20 mouse cellular contexts compared by ENCODE assay signal in genomic region chr5:93051041-93051440, GRCm38 (mm10). TPM values are rescaled to one million over a fixed set of nuclear protein-coding genes. Genes with fewer than 3 reads are reported as not detected.
DNase-seq lines count a peak whose midpoint lies in the region; ATAC-seq and TF ChIP-seq lines count a peak whose summit lies in the region.
"Had no signal": no experiment of that assay in that cellular context is flagged by ENCODE, and none has a peak within 500 bp of the region (broad histone marks: within the 10 kb centered on the region; RNA-seq: fewer than 3 reads in every experiment).

No protein-coding gene starts in this region.

- no peak for ATAC-seq in neural tube, embryonic 15.5 days (ENCODE audit: low FRiP score)

- H3K27me3 ChIP-seq in kidney, adult 2 months (replicated peaks; ENCODE audit: control insufficient read depth, insufficient read depth, low read length) = no peaks in the 10 kb centered on the region
- H3K27me3 ChIP-seq in neural tube, embryonic 15.5 days (replicated peaks) = peaks cover 26% of the 10 kb centered on the region

- no peak overlapping the region for H3K27ac ChIP-seq in kidney, adult 2 months (ENCODE audit: insufficient read depth, low read depth, low read length)
- H3K27ac ChIP-seq in neural tube, embryonic 15.5 days (replicated peaks) = no peak overlapping the region
- H3K27ac ChIP-seq: embryonic facial prominence, embryonic 15.5 days; forebrain, embryonic 12.5 days; hindbrain, embryonic 12.5 days; lung, embryonic 15.5 days; neural tube, embryonic 12.5 days had no signal

- DNase-seq in cerebellum, adult 11-12 months = peak; percentile 28
- no peak for DNase-seq in cerebellum, postnatal 4 days (ENCODE audit: low spot score in 2 of 2)
- DNase-seq in kidney, adult 2 months = no peak
- no peak for DNase-seq in kidney, adult 18-20 months
- DNase-seq in neural tube, embryonic 10.5 days (ENCODE audit: extremely low spot score, low spot score) = peak; percentile 11
- no peak for DNase-seq in adrenal gland, adult 2 months
- DNase-seq in T-cell, adult 2 months (ENCODE audit: low spot score) = no peak
- DNase-seq: adrenal gland, postnatal 10 days; kidney, adult 8-10 months; right cerebral cortex, postnatal 4 days; thymus, adult 2 months had no signal

- TF ChIP-seq CTCF in kidney, adult 2 months (conservative IDR thresholded peaks at IDR 0.05; ENCODE audit: insufficient read depth, insufficient read length, low read depth, low read length) = peak; percentile 38

- WGBS in kidney, adult 2 months = 76% methylated on average over 5 of the region's 5 CpGs
- WGBS in neural tube, embryonic 15.5 days = 51% methylated on average over 5 of the region's 5 CpGs

- no peaks in the 10 kb centered on the region for H3K36me3 ChIP-seq in kidney, adult 2 months (ENCODE audit: control insufficient read depth, insufficient read depth, low read length)
- no peaks in the 10 kb centered on the region for H3K36me3 ChIP-seq in neural tube, embryonic 15.5 days
- H3K36me3 ChIP-seq: embryonic facial prominence, embryonic 15.5 days; forebrain, embryonic 12.5 days; G1E; hindbrain, embryonic 12.5 days; lung, embryonic 15.5 days; neural tube, embryonic 12.5 days had no signal

- H3K9ac ChIP-seq in neural tube, embryonic 15.5 days (replicated peaks) = no peak overlapping the region
- H3K9ac ChIP-seq: embryonic facial prominence, embryonic 15.5 days; forebrain, embryonic 12.5 days; hindbrain, embryonic 12.5 days; lung, embryonic 15.5 days; neural tube, embryonic 12.5 days had no signal

- H3K4me1 ChIP-seq in kidney, adult 2 months (ENCODE audit: control insufficient read depth, insufficient read depth, low read length) = no peaks in the 10 kb centered on the region
- H3K4me1 ChIP-seq in neural tube, embryonic 15.5 days = no peaks in the 10 kb centered on the region
- H3K4me1 ChIP-seq: embryonic facial prominence, embryonic 15.5 days; hindbrain, embryonic 12.5 days; lung, embryonic 15.5 days; neural tube, embryonic 12.5 days had no signal

- H3K9me3 ChIP-seq in neural tube, embryonic 15.5 days (replicated peaks) = no peaks in the 10 kb centered on the region
- H3K9me3 ChIP-seq: embryonic facial prominence, embryonic 15.5 days; forebrain, embryonic 12.5 days; G1E; hindbrain, embryonic 12.5 days; lung, embryonic 15.5 days; neural tube, embryonic 12.5 days had no signal

- H3K4me3 ChIP-seq in kidney, adult 2 months (ENCODE audit: insufficient read depth, low read depth, low read length) = no peak overlapping the region
- no peak overlapping the region for H3K4me3 ChIP-seq in neural tube, embryonic 15.5 days (replicated peaks)
- H3K4me3 ChIP-seq: embryonic facial prominence, embryonic 15.5 days; forebrain, embryonic 12.5 days; hindbrain, embryonic 12.5 days; lung, embryonic 15.5 days; neural tube, embryonic 12.5 days had no signal

- TF ChIP-seq POLR2A in kidney, adult 2 months (IDR thresholded peaks at IDR 0.05; ENCODE audit: low read depth, low read length) = no peak

- no peak overlapping the region for H3K4me2 ChIP-seq in neural tube, embryonic 15.5 days
- H3K4me2 ChIP-seq: embryonic facial prominence, embryonic 15.5 days; forebrain, embryonic 12.5 days; hindbrain, embryonic 12.5 days; lung, embryonic 15.5 days; neural tube, embryonic 12.5 days had no signal

RNA-seq across cellular contexts. Expression of gene Sowahb, which starts 6.2 kb away (rescaled TPM):
- polyA plus RNA-seq in kidney, adult 2 months (2012; rRNA removed) = 7.8 and 10.1 TPM in 2 replicates
- 0.34 TPM in 1 of 2 replicates, not detected in the other for polyA plus RNA-seq in neural tube, embryonic 15.5 days (2015; fragmentation: Nextera tagmentation; extraction: Ambion mirVana)
- total RNA-seq in adrenal gland, adult 2 months (2021) = under 1 TPM in 1 of 2 experiments, not detected in 1; 0.07 TPM
- polyA plus RNA-seq in adrenal gland, adult 2 months (2012; rRNA removed) = not detected in 2 replicates
- total RNA-seq: megakaryocyte, adult 5-6 weeks had no signal
- polyA plus RNA-seq: G1E; midbrain, postnatal 0 days; neural tube, embryonic 12.5 days had no signal

RNA-seq across cellular contexts. Expression of gene Sept11, which starts 42.2 kb away (rescaled TPM):
- 46.0 and 50.7 TPM in 2 replicates for polyA plus RNA-seq in kidney, adult 2 months (2012; rRNA removed)
- polyA plus RNA-seq in neural tube, embryonic 15.5 days (2015; fragmentation: Nextera tagmentation; extraction: Ambion mirVana) = 134 and 140 TPM in 2 replicates
- total RNA-seq in adrenal gland, adult 2 months (2021) = 10 to 100 TPM; 41.3 to 51.4 TPM
- polyA plus RNA-seq in adrenal gland, adult 2 months (2012; rRNA removed) = 8.4 and 9.4 TPM in 2 replicates

Comparison
In these comparisons a context has a peak if more than half of its experiments do, and no peak if none do; other contexts are left out.
1. DNase-seq: peak in cerebellum, adult 11-12 months (single experiment) and neural tube, embryonic 10.5 days (single experiment); none in cerebellum, postnatal 4 days (0 of 2), kidney, adult 2 months (single experiment), kidney, adult 18-20 months (single experiment), adrenal gland, adult 2 months (single experiment) and T-cell, adult 2 months (single experiment).